Mouse (Mus musculus) brown adipose tissue, adult 24 weeks (tissue): ENCODE results near the gene Aldh1l1. TPM values are rescaled to one million over a fixed set of nuclear protein-coding genes. Genes with fewer than 3 reads are reported as not detected.

ENCODE experiments used
- H3K27ac ChIP-seq: fragments of 200-500 bp; replicated peaks from 2 replicates; pipeline ENCODE4 v1.5.1; 2012; ENCODE audit warnings: low read depth, mild to moderate bottlenecking, low read length
- H3K4me1 ChIP-seq: fragments of 200-500 bp; 2 replicates; pipeline ENCODE4 v1.6.1; 2012; ENCODE audit warnings: low read length, mixed read lengths; ENCODE audit not compliant: control insufficient read depth, insufficient read depth, insufficient read length
- H3K4me3 ChIP-seq: fragments of 200-500 bp; 2 replicates; pipeline ENCODE4 v1.5.1; 2012; ENCODE audit warnings: low read depth, mild to moderate bottlenecking, low read length, moderate library complexity; ENCODE audit not compliant: insufficient read depth
- polyA plus RNA-seq: library from polyadenylated mRNA; stranded (reverse); fragments of >200 nt; gene quantifications from 2 replicates; pipeline ENCODE4 v1.2.4, GENCODE M21; 2012; ENCODE audit not compliant: missing spikeins, insufficient read depth, insufficient read length

The Aldh1l1 gene
- polyA plus RNA-seq, 1 experiment = 46.2 TPM

DNA sequence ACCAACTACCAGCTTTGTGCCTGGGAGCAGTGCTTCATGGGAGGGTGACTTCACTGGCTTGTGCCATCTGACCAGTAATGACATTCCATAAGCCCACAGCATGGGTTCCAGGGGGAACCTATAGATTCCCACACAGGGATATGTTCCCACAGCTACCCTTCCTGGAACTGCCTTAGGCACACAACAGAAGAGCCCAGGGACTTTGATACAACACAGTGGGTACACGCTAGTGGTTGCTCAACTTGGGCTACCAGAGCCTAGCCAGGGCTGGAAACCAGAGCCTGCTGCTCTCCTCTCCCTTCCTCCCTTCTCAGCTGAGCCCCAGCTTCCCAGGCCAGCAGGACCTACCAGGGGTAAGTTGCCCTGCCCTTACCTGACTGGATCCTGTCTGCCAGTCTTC lies 54.3 kb downstream of the Aldh1l1 start:
- H3K27ac ChIP-seq = no peak overlapping the region
- H3K4me1 ChIP-seq = no peaks in the 10 kb centered on the region
- H3K4me3 ChIP-seq = no peak overlapping the region

DNA sequence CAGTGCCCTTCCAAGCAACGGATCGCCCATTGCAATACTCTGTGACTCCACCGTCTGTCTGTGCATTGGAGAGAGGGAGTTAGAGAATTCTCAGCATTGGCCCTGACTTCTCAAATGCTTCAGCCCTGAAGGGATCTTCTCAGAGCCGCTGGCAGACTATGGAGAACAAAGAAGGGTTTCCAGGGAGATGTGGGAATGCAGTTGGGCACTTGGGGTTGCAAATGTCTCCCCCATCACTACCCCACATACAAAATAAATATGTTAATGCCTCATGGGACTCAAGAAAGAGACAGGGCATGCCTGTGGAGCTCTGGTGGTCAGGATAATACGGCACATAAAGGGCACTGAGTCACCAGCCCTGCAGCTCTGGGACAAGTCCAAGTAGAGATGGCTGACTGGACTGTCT lies 55.1 kb downstream of the Aldh1l1 start:
- H3K27ac ChIP-seq = no peak overlapping the region
- no peak overlapping the region for H3K4me3 ChIP-seq
- H3K4me1 ChIP-seq = no peaks in the 10 kb centered on the region

DNA sequence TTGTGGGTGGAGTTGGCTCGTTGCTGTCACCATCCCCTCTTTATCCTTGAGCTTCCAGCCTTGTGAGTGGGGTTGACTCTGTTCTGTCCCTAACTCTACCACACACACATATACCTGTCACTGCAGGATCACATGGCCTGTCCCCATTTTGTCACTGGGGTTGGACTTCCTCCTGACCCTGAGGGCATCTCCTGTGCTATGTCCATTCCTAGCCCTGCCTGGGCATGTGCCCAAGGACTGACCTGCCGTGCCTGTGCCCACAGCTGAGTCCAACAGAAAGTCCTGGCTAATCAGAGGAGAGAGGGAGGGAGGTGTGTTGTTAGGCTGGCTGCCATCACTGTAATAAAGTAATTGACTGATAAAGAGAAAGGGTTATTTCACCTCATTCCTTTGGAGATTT lies 58.2 kb downstream of the Aldh1l1 start:
- H3K4me3 ChIP-seq = no peak overlapping the region
- H3K27ac ChIP-seq = no peak overlapping the region
- H3K4me1 ChIP-seq = no peaks in the 10 kb centered on the region

DNA sequence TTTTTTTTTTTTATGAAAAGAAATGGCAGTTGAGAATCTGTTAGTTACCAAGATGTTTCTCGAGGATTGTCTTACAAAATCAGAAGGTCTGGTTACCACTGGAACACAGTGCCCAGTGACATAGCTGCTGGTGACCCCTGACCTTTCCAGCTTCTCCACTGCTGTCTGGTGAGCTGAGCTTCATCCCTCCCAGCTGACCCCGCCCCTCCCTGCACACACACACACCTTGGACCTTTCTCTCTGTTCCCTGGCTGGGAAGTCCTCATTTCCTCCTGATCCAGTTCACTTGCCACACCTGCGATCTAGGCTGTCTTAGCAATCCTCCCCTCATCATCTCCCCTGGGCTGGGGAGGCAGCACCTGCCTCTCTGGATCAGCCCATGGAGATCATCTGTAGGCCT lies 60.0 kb downstream of the Aldh1l1 start:
- Histone ChIP-seq H3K27ac (no peak overlapping the region), H3K4me3 (no peak overlapping the region), H3K4me1 (peaks cover 7% of the 10 kb centered on the region)

DNA sequence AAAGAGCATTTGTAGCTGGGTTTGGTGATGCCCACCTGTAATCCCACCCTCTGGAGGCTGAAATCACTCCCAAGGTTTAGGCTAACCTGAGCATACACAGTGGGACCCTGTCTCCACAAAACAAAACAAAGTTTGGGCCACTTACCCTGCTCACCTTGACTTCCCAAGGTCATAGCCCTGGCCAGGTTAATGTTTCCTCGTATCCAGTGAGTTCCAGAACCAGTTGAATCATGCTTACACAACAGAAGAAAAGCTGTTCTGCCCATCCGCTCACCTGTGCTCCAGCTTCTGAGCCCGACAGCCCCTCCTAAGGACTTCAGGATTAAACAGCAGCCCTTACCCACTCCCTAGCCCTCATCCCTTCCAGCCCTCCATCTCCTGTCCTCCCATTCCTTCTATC lies 60.8 kb downstream of the Aldh1l1 start:
- H3K4me1 ChIP-seq = peaks cover 12% of the 10 kb centered on the region

DNA sequence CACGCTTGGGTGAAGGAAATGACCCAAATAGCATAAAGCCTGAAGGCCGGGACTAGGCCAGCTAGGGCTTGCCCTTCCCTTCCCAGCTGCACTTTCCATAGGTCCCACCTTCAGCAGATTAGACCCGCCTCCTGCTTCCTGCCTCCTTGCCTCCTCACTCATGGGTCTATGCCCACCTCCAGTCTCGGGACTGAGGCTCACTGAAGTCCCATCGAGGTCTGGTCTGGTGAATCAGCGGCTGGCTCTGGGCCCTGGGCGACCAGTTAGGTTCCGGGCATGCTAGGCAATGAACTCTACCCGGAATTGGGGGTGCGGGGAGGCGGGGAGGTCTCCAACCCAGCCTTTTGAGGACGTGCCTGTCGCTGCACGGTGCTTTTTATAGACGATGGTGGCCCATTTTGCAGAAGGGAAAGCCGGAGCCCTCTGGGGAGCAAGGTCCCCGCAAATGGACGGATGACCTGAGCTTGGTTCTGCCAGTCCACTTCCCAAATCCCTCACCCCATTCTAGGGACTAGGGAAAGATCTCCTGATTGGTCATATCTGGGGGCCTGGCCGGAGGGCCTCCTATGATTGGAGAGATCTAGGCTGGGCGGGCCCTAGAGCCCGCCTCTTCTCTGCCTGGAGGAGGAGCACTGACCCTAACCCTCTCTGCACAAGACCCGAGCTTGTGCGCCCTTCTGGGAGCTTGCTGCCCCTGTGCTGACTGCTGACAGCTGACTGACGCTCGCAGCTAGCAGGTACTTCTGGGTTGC lies 64.1 kb downstream of the Aldh1l1 start:
- Histone ChIP-seq H3K4me1 (peaks cover 16% of the 10 kb centered on the region), H3K4me3 (peak overlapping the region; percentile 77), H3K27ac (peak overlapping the region; percentile 36)

More for the DNA sequence above, 60.8 kb downstream of the Aldh1l1 start:
- no peak overlapping the region for H3K27ac ChIP-seq
- no peak overlapping the region for H3K4me3 ChIP-seq

DNA sequence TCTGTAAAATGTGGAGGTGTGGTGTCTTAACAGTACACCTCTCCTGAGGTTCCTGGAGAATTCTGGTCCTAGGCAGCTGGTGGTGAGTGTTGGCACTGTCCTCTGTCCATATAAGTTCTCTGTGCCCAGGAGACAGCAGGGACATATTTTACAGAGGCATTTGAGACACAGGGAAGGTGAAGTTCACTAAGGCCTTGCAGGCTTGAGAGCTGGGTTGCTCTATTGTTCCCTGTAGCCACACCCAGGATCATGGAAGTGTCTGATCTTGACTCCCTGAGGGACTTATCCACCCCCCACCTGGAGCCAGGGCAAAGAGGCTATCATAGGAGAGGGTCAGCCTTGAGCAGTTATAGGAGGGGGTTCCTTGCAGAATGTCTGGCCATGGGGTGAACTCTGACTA lies 65.0 kb downstream of the Aldh1l1 start:
- Histone ChIP-seq H3K4me3 (peak overlapping the region; percentile 77), H3K4me1 (peaks cover 19% of the 10 kb centered on the region), H3K27ac (peak overlapping the region; percentile 36)

DNA sequence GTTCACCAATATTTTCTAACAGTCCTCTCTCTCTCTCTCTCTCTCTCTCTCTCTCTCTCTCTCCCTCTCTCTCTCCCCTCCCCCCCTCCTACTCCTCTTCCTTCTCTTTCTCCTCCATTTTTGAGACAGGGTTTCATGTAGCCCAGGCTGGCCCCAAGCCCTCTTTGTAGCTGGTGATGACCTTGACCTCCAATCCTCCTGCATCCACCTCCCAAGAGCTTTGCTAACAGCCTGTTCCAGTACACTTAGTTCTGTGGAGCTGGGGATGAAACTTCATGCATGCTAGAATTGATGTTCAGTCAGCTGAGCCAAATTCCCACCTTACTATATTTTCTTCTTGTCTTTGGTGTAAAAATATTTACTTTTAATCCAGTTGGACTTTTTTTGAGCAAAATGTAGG lies 67.0 kb downstream of the Aldh1l1 start:
- Histone ChIP-seq H3K27ac (no peak overlapping the region), H3K4me1 (peaks cover 31% of the 10 kb centered on the region), H3K4me3 (no peak overlapping the region)

DNA sequence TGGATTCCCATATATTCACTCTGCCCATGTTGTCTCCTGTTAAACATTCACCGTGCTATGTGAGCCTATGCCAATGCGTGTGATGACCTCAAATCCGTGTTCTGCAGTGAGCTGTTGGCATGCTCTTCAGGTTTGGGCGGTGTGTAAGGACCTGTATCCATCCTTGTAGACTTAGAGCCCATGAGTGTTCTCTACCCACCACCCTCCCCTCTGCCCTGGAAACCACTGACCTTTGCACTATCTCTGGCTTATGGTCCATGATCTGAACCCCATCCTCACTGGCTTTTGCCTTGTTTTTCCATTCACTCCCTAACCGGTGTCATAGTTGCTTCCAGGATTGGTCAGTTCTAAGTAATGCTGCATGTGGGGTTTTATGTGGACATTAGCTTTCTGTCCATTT lies 67.5 kb downstream of the Aldh1l1 start:
- Histone ChIP-seq H3K27ac (no peak overlapping the region), H3K4me3 (no peak overlapping the region), H3K4me1 (peaks cover 31% of the 10 kb centered on the region)

DNA sequence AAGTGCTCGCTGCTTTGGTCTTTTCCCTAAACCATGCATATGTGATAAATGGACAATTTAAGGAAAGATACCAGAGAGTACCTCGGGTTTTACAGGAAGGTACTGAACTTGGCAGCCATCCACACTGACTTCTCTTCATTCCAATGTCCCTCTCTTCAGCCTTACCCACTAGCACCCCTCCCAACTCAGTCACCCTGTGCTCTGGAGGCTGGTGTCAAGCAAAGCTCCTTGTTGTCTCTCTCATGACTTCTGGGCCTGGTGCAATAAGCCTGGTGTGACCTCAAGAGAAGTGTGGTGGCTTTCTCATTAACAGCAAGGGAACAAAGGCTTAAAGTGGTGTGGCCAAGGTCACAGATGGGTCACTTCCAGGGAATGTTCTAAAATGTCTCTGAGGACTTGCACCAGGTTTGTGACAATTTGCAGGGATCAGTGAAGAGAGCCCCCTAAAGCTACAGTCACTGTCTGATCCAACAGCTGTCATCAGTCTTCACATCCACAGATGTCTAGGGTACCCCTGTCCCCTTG lies 70.4 kb downstream of the Aldh1l1 start:
- H3K27ac ChIP-seq = peak overlapping the region; percentile 71
- H3K4me1 ChIP-seq = peaks cover 21% of the 10 kb centered on the region
- no peak overlapping the region for H3K4me3 ChIP-seq

DNA sequence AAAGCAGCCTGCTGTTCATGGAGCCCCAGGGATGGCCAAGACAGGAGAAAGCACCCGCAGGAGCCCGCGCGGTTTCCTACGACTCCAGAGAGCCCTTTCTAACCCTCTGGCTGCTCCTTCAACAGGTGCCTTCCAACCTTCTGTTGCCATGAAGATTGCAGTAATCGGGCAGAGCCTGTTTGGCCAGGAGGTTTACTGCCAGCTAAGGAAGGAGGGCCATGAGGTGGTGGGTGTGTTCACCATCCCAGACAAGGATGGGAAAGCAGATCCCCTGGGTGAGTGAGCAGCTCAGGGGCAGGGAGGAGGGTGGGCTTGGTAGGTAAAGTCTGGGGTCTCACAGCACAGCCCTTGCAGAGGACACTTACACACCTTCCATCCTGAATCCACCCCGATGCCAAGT lies 70.8 kb downstream of the Aldh1l1 start:
- Histone ChIP-seq H3K4me1 (peaks cover 19% of the 10 kb centered on the region), H3K4me3 (no peak overlapping the region), H3K27ac (peak overlapping the region; percentile 69)

DNA sequence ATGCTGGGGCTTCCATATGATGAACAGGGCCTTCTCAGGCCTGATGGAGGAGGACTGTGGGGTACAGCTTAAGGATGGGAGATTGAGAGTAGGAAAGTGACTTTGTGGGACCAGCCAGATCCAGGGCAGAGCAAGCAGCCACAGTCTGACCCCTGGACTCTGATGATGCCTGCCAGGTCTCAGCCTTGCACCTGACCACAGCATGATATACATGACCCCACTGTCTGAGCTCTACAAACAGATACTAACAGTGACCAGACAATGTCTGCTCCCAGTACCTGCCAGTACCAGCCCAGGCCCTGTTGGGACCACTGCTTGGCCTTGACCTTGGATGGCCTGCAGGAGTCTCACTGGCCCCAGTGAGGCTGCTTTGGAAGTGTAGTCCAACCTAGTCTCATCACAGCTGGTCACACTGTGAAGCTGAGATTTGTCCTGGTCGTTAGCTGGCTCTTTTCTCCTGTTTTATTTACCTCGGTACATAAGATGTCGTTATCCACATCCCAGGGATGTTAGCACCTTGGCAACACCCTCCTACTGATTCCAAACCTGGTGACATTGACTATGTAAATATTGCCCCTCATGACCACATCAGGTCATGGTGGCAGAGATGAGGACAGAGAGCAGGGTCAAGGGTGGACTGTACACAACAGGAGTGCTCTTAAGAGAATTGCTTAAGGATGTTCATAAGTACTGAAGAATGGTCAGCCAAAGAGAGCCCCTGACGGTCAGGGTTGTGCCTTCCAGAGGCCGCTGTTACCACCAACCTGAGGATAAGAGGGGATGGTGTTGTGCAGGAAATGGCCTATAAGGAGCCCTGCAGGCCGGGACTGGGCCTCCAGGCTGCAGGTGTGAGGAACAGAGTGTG lies 71.8 kb downstream of the Aldh1l1 start:
- no peak overlapping the region for H3K27ac ChIP-seq
- peaks cover 19% of the 10 kb centered on the region for H3K4me1 ChIP-seq
- no peak overlapping the region for H3K4me3 ChIP-seq

DNA sequence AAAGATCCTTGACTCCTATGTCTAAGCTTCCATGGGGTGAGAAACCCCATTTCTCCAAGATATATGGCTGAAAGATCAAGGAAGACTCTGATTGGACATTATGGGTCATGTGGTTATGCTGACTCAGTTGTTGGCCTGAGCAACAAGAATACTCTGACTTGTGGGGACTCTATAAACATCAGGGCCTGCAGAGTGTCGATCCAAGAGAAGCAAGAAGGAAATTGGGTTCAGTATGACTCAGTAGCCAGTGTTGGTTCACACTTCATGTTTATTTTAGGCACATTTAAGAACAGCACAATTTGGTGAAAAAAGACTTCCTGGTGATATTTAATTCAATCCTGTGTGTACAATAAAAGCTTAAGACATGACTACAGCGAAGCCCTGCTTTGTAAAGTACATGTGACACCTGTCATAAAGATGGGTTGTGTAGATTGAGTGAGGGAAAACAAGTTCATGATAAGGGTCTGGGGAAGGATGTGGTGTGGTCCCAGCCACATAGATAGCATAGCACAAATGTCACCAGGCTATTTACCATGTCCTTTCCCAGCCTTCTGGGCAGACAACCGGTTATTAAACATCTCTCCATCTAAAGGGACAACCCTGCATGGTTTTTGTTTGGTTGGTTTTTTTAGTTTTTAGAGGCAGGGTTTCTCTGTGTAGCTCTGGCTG lies 74.3 kb downstream of the Aldh1l1 start:
- Histone ChIP-seq H3K27ac (no peak overlapping the region), H3K4me1 (peaks cover 15% of the 10 kb centered on the region), H3K4me3 (no peak overlapping the region)

DNA sequence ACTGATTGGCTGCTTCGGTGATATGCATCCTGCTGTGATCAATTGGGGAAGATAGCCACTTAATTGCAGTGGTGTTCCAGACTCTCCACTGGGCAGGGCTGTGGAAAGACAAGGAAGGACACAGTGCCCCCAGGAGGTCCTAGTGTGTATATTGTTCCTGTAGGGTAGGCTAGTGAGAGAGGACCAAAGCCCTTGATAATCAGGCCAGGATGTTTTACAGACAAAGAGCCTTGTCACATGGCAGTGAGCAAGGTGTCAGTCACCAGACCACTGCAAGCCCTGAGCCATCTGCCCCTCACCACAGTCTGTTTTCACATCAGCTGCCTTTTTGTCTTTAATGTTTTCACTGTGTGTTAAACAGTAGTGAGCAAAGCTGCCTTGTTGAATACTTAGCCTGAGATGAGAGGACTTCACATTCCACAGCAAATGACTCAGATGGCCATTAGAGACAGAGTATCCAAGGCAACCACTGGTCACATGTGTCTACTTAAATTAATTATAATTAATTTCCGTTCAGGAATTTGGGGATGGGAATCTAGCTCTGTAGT lies 75.1 kb downstream of the Aldh1l1 start:
- Histone ChIP-seq H3K27ac (no peak overlapping the region), H3K4me3 (no peak overlapping the region), H3K4me1 (peaks cover 12% of the 10 kb centered on the region)

DNA sequence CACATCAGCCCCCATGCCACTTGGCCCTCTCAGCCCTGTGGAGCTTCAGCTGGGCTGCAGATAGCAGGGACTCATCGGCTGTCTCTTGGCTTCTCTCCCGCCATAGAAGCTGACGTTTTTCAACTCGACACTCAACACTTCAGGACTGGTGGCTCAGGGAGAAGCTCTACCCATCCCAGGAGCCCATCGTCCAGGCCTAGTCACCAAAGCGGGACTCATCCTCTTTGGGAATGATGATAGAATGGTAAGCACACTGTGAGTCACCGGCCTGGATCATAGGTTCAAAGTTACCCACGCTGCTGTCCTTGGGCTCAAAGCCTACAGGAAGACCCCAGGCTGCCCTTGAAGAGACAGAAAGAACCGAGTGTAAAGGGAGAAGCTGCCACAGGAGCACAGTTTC lies 78.0 kb downstream of the Aldh1l1 start:
- Histone ChIP-seq H3K4me1 (no peaks in the 10 kb centered on the region), H3K4me3 (no peak overlapping the region), H3K27ac (no peak overlapping the region)
